Mouse (Mus musculus) ES-Bruce4 (cell line): ENCODE results near the gene Kpna1. TPM values are rescaled to one million over a fixed set of nuclear protein-coding genes. Genes with fewer than 3 reads are reported as not detected.
"Not testable (repeated sequence)": the region's sequence is repeated elsewhere in the genome, so short reads cannot be mapped to it uniquely, and the experiment has no call there.

Experiments
- H3K27ac ChIP-seq: 2 replicates; pipeline ENCODE4 v1.5.1; 2012; ENCODE audit warnings: low read length, inconsistent platforms; ENCODE audit not compliant: insufficient read depth
- H3K27me3 ChIP-seq: 2 replicates; pipeline ENCODE4 v1.6.1; 2012; ENCODE audit warnings: mild to moderate bottlenecking, low read length, inconsistent platforms; ENCODE audit not compliant: control insufficient read depth, poor library complexity, insufficient read depth, severe bottlenecking
- H3K36me3 ChIP-seq: 2 replicates; pipeline ENCODE4 v1.6.1; 2012; ENCODE audit warnings: inconsistent platforms, mild to moderate bottlenecking, low read length, moderate library complexity; ENCODE audit not compliant: control insufficient read depth, poor library complexity, insufficient read depth, severe bottlenecking
- H3K4me1 ChIP-seq: one replicate; pipeline ENCODE4 v1.8.1; 2011; ENCODE audit warnings: low read length; ENCODE audit not compliant: control insufficient read depth, insufficient read depth
- H3K4me3 ChIP-seq: 2 replicates; pipeline ENCODE4 v1.5.1; 2011; ENCODE audit warnings: low read depth, mild to moderate bottlenecking, low read length
- H3K9ac ChIP-seq: 2 replicates; pipeline ENCODE4 v1.6.1; 2012; ENCODE audit warnings: low read depth, mild to moderate bottlenecking, inconsistent platforms; ENCODE audit not compliant: poor library complexity, severe bottlenecking
- H3K9me3 ChIP-seq: replicated peaks from 2 replicates; pipeline ENCODE4 v1.6.1; 2012; ENCODE audit warnings: mild to moderate bottlenecking, low read length, inconsistent platforms; ENCODE audit not compliant: control insufficient read depth, poor library complexity, insufficient read depth, severe bottlenecking
- CTCF ChIP-seq: IDR thresholded peaks from one replicate; pipeline ENCODE4 v1.8.1; 2011; ENCODE audit warnings: low read depth, low read length
- EP300 ChIP-seq: IDR thresholded peaks from 2 replicates; pipeline ENCODE4 v1.6.1; 2011; ENCODE audit warnings: low read depth, low read length; ENCODE audit not compliant: insufficient read depth
- POLR2A ChIP-seq: IDR thresholded peaks from one replicate; pipeline ENCODE4 v1.8.1; 2011; ENCODE audit warnings: low read length; ENCODE audit not compliant: insufficient read depth
- polyA plus RNA-seq: library from polyadenylated mRNA; stranded (reverse); fragments of >200 nt; gene quantifications from 2 replicates; pipeline ENCODE4 v1.2.4, GENCODE M21; 2011; ENCODE audit warnings: low read depth; ENCODE audit not compliant: missing spikeins, insufficient read depth, insufficient read length

Gene Kpna1
- polyA plus RNA-seq, 1 experiment = 103 TPM

GRCm38 (mm10) chr16:36057933-36058475 is 79.5 kb downstream of the Kpna1 start:
- H3K27ac ChIP-seq = no peak overlapping the region
- TF ChIP-seq CTCF = no peak
- TF ChIP-seq POLR2A = no peak
- no peak for TF ChIP-seq EP300
- no peaks in the 10 kb centered on the region for H3K27me3 ChIP-seq
- no peaks in the 10 kb centered on the region for H3K36me3 ChIP-seq
- no peaks in the 10 kb centered on the region for H3K9me3 ChIP-seq
- no peak overlapping the region for H3K4me3 ChIP-seq
- no peak overlapping the region for H3K9ac ChIP-seq
- H3K4me1 ChIP-seq = no peaks in the 10 kb centered on the region

- H3K9ac ChIP-seq, H3K9me3 ChIP-seq, H3K27me3 ChIP-seq, H3K4me1 ChIP-seq, H3K36me3 ChIP-seq, H3K27ac ChIP-seq, H3K4me3 ChIP-seq: not testable (repeated sequence)
Observed at GRCm38 (mm10) chr16:36062534-36062933, 84.0 kb downstream of the Kpna1 start.

GRCm38 (mm10) chr16:36063315-36063714 is 84.8 kb downstream of the Kpna1 start:
- Histone ChIP-seq H3K27me3 (no peaks in the 10 kb centered on the region), H3K27ac (no peak overlapping the region), H3K9me3 (no peaks in the 10 kb centered on the region), H3K4me1 (peaks cover 3% of the 10 kb centered on the region), H3K9ac (no peak overlapping the region), H3K36me3 (peaks cover 4% of the 10 kb centered on the region; the same call in 1 of the 2 replicates), H3K4me3 (no peak overlapping the region)
- no peak for TF ChIP-seq POLR2A
- no peak for TF ChIP-seq CTCF
- TF ChIP-seq EP300 = no peak

- no peak overlapping the region for H3K27ac ChIP-seq
- peaks cover 4% of the 10 kb centered on the region; the same call in 1 of the 2 replicates for H3K36me3 ChIP-seq
- H3K9me3 ChIP-seq = no peaks in the 10 kb centered on the region
- H3K9ac ChIP-seq = no peak overlapping the region
- H3K4me1 ChIP-seq = peaks cover 3% of the 10 kb centered on the region
- no peak overlapping the region for H3K4me3 ChIP-seq
- TF ChIP-seq POLR2A (no peak), EP300 (no peak), CTCF (no peak)
- H3K27me3 ChIP-seq = no peaks in the 10 kb centered on the region
Observed at GRCm38 (mm10) chr16:36064904-36065303, 86.4 kb downstream of the Kpna1 start.

GRCm38 (mm10) chr16:36067694-36068093 is 89.1 kb downstream of the Kpna1 start:
- Histone ChIP-seq H3K36me3 (peaks cover 4% of the 10 kb centered on the region; the same call in 1 of the 2 replicates), H3K4me3 (no peak overlapping the region), H3K27me3 (no peaks in the 10 kb centered on the region), H3K27ac (no peak overlapping the region), H3K9me3 (no peaks in the 10 kb centered on the region), H3K9ac (no peak overlapping the region), H3K4me1 (peaks cover 3% of the 10 kb centered on the region)
- no peak for TF ChIP-seq EP300
- no peak for TF ChIP-seq CTCF
- TF ChIP-seq POLR2A = no peak

GRCm38 (mm10) chr16:36068356-36068755 is 89.8 kb downstream of the Kpna1 start:
- Histone ChIP-seq H3K36me3 (peaks cover 4% of the 10 kb centered on the region; the same call in 1 of the 2 replicates), H3K27ac (no peak overlapping the region), H3K4me3 (no peak overlapping the region), H3K9me3 (no peaks in the 10 kb centered on the region), H3K9ac (no peak overlapping the region), H3K27me3 (no peaks in the 10 kb centered on the region), H3K4me1 (peaks cover 3% of the 10 kb centered on the region)
- TF ChIP-seq POLR2A (no peak), EP300 (no peak), CTCF (no peak)
